Mouse (Mus musculus) kidney, adult 9 months (tissue): ENCODE measurements around the gene Trio.
A peak's percentile ranks its signal among the peaks of the same experiment; 100 is the strongest.

Experiments used
- DNase-seq: peaks from one replicate; pipeline ENCODE4 v3.0.0; 2022

The Trio gene

DNA sequence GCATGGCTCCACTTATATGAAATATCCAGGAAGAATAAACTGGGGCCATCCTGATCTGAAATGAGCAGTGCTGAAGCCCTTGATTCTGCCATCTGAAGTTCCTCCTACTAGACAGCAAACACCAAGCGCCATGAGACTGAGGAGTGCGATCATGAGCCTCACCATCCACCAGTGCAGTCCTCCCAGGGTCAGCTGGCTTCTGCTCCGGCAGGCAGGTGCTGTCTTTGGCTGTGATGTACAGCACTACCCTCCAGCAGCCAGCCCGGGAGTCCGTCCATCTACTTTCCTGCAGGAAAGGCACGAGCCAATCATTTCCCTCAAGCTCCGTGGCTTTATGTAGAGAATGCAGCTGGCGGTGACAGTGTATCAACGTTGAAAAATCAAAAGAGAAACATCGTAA is 10.0 kb upstream of the Trio start:
- DNase-seq: no peak

- DNase-seq: no peak
Observed at GRCm38 (mm10) chr15:28034636-28035035, 9.0 kb upstream of the Trio start.

GRCm38 (mm10) chr15:28029371-28029770 is 3.7 kb upstream of the Trio start:
- DNase-seq: no peak

- DNase-seq: no peak
Observed at GRCm38 (mm10) chr15:28028542-28028941, 2.9 kb upstream of the Trio start.

DNA sequence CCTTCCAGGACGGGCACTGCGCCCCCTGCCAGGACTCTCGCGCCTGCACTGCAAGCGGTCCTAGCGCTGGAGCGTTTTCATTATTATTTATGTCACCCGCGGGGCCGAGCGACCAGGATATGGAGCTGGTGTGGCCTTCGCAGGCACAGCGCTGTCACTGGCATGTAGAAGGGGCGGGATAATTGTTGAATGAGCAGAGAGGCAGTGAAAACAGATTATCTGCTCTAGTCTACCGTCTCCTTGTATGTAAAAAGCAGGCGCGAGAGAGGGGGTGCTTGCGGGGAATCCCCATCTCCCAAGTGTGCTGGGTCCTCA is 476 bp upstream of the Trio start:
- no peak for DNase-seq

- DNase-seq: peak; percentile 42
Observed at GRCm38 (mm10) chr15:28024965-28025338, 696 bp downstream of the Trio start.

- peak; percentile 69 for DNase-seq
Observed at GRCm38 (mm10) chr15:28024031-28024964, 1.4 kb downstream of the Trio start.

DNA sequence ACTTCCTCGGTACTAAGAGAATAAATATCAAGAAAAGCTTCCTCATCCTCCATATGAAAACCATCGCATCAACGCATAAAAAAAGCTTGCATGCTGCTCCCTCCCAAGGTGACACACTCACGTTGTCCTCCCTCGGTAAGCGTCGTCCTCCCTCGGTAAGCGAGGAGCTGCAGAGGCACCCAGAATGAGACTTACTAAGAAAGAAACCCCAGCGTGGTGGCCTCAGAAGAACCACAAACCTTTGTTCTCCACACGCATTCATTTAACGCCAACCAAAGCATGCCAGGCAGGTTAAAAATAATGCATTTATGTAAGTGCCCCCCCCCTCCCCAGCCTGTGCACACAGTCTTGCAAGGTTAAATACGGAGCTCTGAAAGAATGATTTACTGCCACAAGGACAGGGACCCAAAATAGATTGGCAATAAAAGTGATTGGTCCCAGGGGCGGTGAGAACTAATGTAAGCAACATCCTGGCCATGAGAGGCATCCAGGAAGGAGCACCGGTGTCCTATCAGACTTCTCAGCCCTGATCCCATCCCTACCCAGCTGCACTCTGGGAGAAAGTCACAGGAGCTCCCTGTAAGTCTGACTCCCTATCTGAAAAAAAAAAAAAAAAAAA is 3.9 kb downstream of the Trio start:
- DNase-seq: peak; percentile 63

GRCm38 (mm10) chr15:28019393-28020070 is 6.1 kb downstream of the Trio start:
- peak; percentile 79 for DNase-seq

DNA sequence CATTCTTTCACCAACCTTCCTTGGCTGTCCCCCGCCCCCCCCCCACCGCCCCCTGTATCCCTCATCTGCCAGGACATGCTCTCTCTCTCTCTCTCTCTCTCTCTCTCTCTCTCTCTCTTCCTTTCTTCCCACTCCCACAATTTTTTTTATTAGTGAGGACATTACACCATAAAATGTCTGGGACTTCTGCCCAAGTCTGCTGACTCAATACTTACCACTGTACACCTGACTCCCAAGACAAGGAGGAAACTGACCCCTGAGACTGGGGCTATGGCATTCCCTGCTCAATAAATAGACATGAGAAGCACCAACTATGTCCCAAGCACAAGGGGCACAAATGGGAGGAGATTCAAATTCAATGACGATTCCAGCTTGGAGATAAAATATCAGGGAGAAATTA is 18.1 kb downstream of the Trio start:
- DNase-seq: no peak

DNA sequence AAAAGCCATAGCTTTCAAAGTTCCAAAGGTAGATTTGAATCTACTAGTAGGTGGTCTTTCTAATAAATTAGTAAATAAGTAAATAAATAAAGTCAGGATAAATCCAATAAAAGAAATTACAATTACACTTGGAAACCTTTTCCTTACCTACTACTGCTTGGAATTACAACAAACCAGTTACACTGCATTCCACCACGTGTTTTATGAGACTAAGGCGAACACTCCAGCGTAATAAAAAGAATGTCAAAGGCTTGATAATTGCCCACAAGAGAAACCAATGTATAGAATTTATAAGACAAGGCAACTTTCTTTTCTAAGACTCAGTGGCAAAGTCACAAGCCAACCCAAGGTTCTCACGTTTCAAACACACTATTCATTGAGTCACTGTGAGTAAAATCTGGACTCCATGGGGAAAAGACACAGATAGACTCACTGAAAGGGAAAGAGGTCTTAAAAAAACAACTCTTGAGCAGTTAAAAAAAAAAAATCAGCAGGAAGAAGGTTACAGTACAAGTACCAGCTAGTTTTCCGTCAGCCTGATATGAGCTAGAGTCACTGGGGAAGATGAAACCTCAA is 21.4 kb downstream of the Trio start:
- no peak for DNase-seq

DNA sequence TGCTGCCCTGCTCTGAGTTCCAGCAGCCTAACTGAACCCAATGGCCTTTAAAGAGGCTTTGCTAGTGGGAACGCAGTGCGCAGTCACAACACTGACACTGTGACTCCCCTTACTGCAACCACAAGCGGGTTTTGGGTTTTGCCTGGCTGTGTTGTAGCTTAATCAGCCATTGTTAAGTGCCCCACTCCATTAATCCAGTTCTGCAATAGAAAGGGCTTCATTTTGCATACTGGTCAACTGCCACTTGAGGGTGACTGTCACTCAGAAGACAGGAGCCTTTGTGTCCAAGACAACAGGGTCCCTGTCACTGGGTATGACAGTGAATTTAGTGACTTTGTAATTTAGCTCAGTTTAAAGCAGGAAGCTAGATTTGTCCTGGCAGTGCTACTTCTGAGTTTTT is 23.1 kb downstream of the Trio start:
- no peak for DNase-seq

GRCm38 (mm10) chr15:28001299-28001698 is 24.3 kb downstream of the Trio start:
- DNase-seq: peak; percentile 58

GRCm38 (mm10) chr15:27998621-27999359 is 26.9 kb downstream of the Trio start:
- DNase-seq: peak; percentile 59

GRCm38 (mm10) chr15:27997917-27998316 is 27.7 kb downstream of the Trio start:
- peak; percentile 59 for DNase-seq

GRCm38 (mm10) chr15:27997391-27997841 is 28.2 kb downstream of the Trio start:
- peak; percentile 55 for DNase-seq

DNA sequence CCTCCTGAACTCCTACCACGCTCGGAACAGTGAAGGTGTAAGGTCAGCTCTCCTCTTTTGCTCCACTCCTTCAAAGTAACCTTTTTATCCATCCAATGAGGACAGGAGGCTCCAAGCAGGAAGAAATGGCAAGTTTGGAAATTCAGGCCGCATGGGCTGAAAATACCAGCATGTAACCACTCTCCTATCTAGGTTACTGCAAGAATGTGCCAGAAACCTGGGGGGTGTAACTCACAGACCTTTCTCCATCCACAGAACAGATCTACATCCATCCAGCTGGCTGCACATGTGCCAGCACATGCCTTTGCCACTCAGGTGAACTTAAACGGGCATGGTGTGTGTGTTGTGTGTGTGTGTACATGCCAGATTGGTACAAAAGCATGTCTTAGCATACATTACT is 28.9 kb downstream of the Trio start:
- DNase-seq: no peak

DNA sequence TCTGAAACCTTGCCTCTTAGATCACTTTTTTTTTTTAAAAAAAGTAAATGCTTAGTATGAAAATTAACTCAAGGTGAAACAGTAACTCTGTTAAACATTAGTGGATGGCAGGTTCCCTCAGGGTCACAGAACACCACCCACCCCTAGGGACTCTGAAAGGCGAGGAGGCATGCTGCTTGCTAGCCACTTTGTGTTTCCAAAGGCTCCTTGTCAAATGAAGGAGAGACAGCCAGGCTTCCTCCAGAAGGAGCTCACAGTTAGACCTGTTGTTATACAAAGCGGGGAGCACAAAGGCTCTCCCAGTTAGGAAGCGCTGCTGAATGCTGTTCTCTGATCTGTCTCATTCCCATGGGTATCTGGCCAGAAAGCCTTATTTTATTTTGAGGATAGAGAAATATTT is 30.2 kb downstream of the Trio start:
- DNase-seq: peak; percentile 88

- peak; percentile 49 for DNase-seq
Observed at GRCm38 (mm10) chr15:27994870-27995269, 30.8 kb downstream of the Trio start.

- DNase-seq: no peak
Observed at GRCm38 (mm10) chr15:27993528-27993927, 32.1 kb downstream of the Trio start.

DNA sequence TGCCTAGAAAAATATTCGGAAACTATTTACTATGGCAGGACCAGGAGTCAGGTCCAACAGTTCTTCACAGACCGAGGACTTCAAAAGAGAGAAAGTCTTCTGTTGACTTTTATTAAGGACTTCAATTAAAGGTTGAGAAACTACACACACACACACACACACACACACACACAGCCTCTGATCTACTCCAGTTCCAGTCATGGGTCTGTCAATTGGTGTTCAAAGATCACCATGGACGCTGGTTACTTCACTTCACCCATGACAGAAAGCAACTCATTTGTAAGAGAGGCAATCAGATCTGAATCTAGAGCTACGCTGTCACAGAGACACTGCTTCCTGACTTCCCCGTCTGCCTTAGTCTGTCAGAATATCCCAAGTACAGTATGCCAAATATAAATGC is 33.1 kb downstream of the Trio start:
- DNase-seq: peak; percentile 48

DNA sequence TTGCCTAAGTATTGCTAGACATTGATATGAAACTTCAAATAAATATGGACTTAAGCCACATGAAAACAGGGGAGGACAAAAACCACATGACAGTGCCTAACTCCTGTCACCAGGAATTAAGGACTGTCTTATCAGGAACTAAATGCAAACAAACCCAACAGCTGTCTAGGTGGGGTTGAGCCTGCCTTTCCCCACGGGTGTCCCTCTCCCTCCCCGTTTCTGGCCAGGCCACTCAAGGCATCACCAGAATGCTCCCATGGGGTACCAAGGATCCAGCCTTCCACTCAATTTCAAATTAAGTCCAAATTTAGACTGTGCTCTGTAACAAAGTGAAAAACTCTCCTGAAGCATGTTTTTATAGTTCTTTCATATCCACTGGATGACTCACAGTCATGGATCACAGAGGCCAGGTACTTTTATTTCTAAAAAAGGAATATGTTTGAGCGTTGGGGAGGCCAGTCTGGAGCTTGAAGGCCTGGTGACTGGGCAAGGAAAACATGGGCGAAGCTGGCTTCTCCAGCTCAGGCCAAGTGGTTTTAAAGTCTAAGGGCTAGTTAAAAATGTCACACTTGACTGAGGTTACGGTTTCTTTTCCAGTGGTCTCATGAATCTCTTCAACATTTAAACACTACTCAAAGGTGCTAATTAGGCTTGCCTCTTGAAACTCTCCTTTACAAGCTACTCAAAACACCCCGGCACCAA is 33.6 kb downstream of the Trio start:
- peak; percentile 40 for DNase-seq
